Comparison of ENCODE assay signal across 15 mouse cellular contexts in genomic region chr13:101479297-101479652, GRCm38 (mm10).
DNase-seq lines count a peak whose midpoint lies in the region; ATAC-seq and TF ChIP-seq lines count a peak whose summit lies in the region.
"Had no signal": no experiment of that assay in that cellular context is flagged by ENCODE, and none has a peak within 500 bp of the region (broad histone marks: within the 10 kb centered on the region; RNA-seq: fewer than 3 reads in every experiment).

No protein-coding gene starts in this region.

- peak; percentile 21 for DNase-seq in forebrain, embryonic 14.5 days (ENCODE audit: low spot score)
- DNase-seq in brain, embryonic 14.5 days (ENCODE audit: low read depth), result peak; percentile 49
- DNase-seq in cerebellum, adult 9-11 months, result peak; percentile 88
- no peak for DNase-seq in left cerebral cortex, adult 8-10 months (ENCODE audit: low spot score in 2 of 2)
- no peak for DNase-seq in frontal cortex, postnatal 25 days (ENCODE audit: low spot score in 2 of 2)
- DNase-seq: kidney, postnatal 25 days; thymus, postnatal 36 days had no signal

- H3K27me3 ChIP-seq in forebrain, embryonic 14.5 days (replicated peaks; ENCODE audit: control insufficient read depth, insufficient read depth, low read length), result no peaks in the 10 kb centered on the region
- no peaks in the 10 kb centered on the region for H3K27me3 ChIP-seq in forebrain, embryonic 13.5 days
- no peaks in the 10 kb centered on the region for H3K27me3 ChIP-seq in intestine, postnatal 0 days (replicated peaks; ENCODE audit: control insufficient read depth, insufficient read depth, low read length)
- H3K27me3 ChIP-seq in kidney, embryonic 14.5 days (ENCODE audit: control insufficient read depth, insufficient read depth, low read length), result no peaks in the 10 kb centered on the region
- H3K27me3 ChIP-seq: embryonic facial prominence, embryonic 12.5 days; neural tube, embryonic 15.5 days had no signal

- no peak for TF ChIP-seq CTCF in brain, embryonic 14.5 days (IDR thresholded peaks at IDR 0.05; ENCODE audit: borderline replicate concordance, extremely low read depth, insufficient read depth, insufficient read length)
- TF ChIP-seq CTCF in intestine, postnatal 0 days (IDR thresholded peaks at IDR 0.05; ENCODE audit: low read depth), result no peak

- H3K4me1 ChIP-seq in forebrain, embryonic 14.5 days (ENCODE audit: control insufficient read depth, insufficient read depth, low read length), result peaks cover 7% of the 10 kb centered on the region; the same call in 1 of the 2 replicates
- 0 out of 2 replicates have a peak, but pooled peaks cover 5% of the 10 kb centered on the region for H3K4me1 ChIP-seq in forebrain, embryonic 13.5 days
- H3K4me1 ChIP-seq in intestine, postnatal 0 days (replicated peaks; ENCODE audit: control insufficient read depth, insufficient read depth, low read length), result no peaks in the 10 kb centered on the region; the same call in 1 of the 2 replicates
- H3K4me1 ChIP-seq in kidney, embryonic 14.5 days (ENCODE audit: control insufficient read depth, insufficient read depth, low read length), result no peaks in the 10 kb centered on the region
- H3K4me1 ChIP-seq: embryonic facial prominence, embryonic 12.5 days; liver, embryonic 15.5 days; neural tube, embryonic 15.5 days had no signal

- H3K4me2 ChIP-seq in forebrain, embryonic 14.5 days (ENCODE audit: low read length), result no peak overlapping the region
- H3K4me2 ChIP-seq in forebrain, embryonic 13.5 days, result no peak overlapping the region
- H3K4me2 ChIP-seq in intestine, postnatal 0 days (replicated peaks; ENCODE audit: low read depth), result 0 out of 2 replicates have a peak overlapping the region, but pooled peaks have one; percentile 21
- no peak overlapping the region for H3K4me2 ChIP-seq in kidney, embryonic 14.5 days (replicated peaks; ENCODE audit: low read depth, low read length)
- H3K4me2 ChIP-seq: embryonic facial prominence, embryonic 12.5 days; liver, embryonic 15.5 days; midbrain, embryonic 11.5 days; neural tube, embryonic 15.5 days had no signal

- no peak overlapping the region for H3K27ac ChIP-seq in forebrain, embryonic 14.5 days (ENCODE audit: low read depth, low read length)
- H3K27ac ChIP-seq in forebrain, embryonic 13.5 days, result no peak overlapping the region
- H3K27ac ChIP-seq in intestine, postnatal 0 days (ENCODE audit: low read depth, low read length), result no peak overlapping the region
- H3K27ac ChIP-seq in kidney, embryonic 14.5 days (ENCODE audit: low read depth, low read length), result no peak overlapping the region
- H3K27ac ChIP-seq: embryonic facial prominence, embryonic 12.5 days; hindbrain, embryonic 10.5 days; liver, embryonic 15.5 days; neural tube, embryonic 15.5 days had no signal

- ATAC-seq in forebrain, embryonic 14.5 days, result no peak
- no peak for ATAC-seq in forebrain, embryonic 13.5 days
- ATAC-seq in intestine, postnatal 0 days, result no peak
- ATAC-seq in kidney, embryonic 14.5 days (ENCODE audit: low FRiP score, low TSS enrichment), result no peak

- H3K9me3 ChIP-seq in forebrain, embryonic 14.5 days (replicated peaks; ENCODE audit: control insufficient read depth, low read length), result no peaks in the 10 kb centered on the region
- H3K9me3 ChIP-seq in forebrain, embryonic 13.5 days (replicated peaks), result no peaks in the 10 kb centered on the region; the same call in 1 of the 2 replicates
- no peaks in the 10 kb centered on the region for H3K9me3 ChIP-seq in intestine, postnatal 0 days (ENCODE audit: control insufficient read depth)
- no peaks in the 10 kb centered on the region for H3K9me3 ChIP-seq in kidney, embryonic 14.5 days (ENCODE audit: control insufficient read depth, low read length)
- H3K9me3 ChIP-seq: embryonic facial prominence, embryonic 12.5 days; liver, embryonic 15.5 days; neural tube, embryonic 15.5 days had no signal

- no peak overlapping the region for H3K9ac ChIP-seq in forebrain, embryonic 14.5 days (ENCODE audit: low read length)
- H3K9ac ChIP-seq in forebrain, embryonic 13.5 days, result no peak overlapping the region
- no peak overlapping the region for H3K9ac ChIP-seq in intestine, postnatal 0 days (ENCODE audit: low read depth, low read length)
- H3K9ac ChIP-seq in kidney, embryonic 14.5 days (ENCODE audit: low read depth, low read length), result no peak overlapping the region
- H3K9ac ChIP-seq: embryonic facial prominence, embryonic 12.5 days; liver, embryonic 15.5 days; neural tube, embryonic 15.5 days had no signal

- H3K4me3 ChIP-seq in forebrain, embryonic 14.5 days (ENCODE audit: low read depth, low read length), result no peak overlapping the region
- H3K4me3 ChIP-seq in forebrain, embryonic 13.5 days, result no peak overlapping the region
- H3K4me3 ChIP-seq in intestine, postnatal 0 days (ENCODE audit: low read depth, low read length), result no peak overlapping the region
- no peak overlapping the region for H3K4me3 ChIP-seq in kidney, embryonic 14.5 days (ENCODE audit: low read length)
- H3K4me3 ChIP-seq: embryonic facial prominence, embryonic 12.5 days; hindbrain, embryonic 10.5 days; liver, embryonic 15.5 days; neural tube, embryonic 15.5 days had no signal

- no peak for TF ChIP-seq POLR2A in brain, embryonic 14.5 days (IDR thresholded peaks at IDR 0.05; ENCODE audit: borderline replicate concordance, extremely low read depth, insufficient read depth, insufficient read length, poor library complexity, severe bottlenecking)

- H3K36me3 ChIP-seq in forebrain, embryonic 14.5 days (ENCODE audit: control insufficient read depth, insufficient read depth, low read length), result no peaks in the 10 kb centered on the region
- no peaks in the 10 kb centered on the region for H3K36me3 ChIP-seq in forebrain, embryonic 13.5 days (ENCODE audit: poor library complexity, severe bottlenecking)
- H3K36me3 ChIP-seq in intestine, postnatal 0 days (ENCODE audit: control insufficient read depth, insufficient read depth), result no peaks in the 10 kb centered on the region
- no peaks in the 10 kb centered on the region for H3K36me3 ChIP-seq in kidney, embryonic 14.5 days (ENCODE audit: control insufficient read depth, insufficient read depth, low read length)
- H3K36me3 ChIP-seq: embryonic facial prominence, embryonic 12.5 days; hindbrain, embryonic 10.5 days; liver, embryonic 15.5 days; neural tube, embryonic 15.5 days had no signal

- 64% methylated on average over 2 of the region's 2 CpGs for WGBS in forebrain, embryonic 14.5 days
- WGBS in forebrain, embryonic 13.5 days, result 68% methylated on average over 2 of the region's 2 CpGs
- WGBS in intestine, postnatal 0 days, result 73% methylated on average over 2 of the region's 2 CpGs
- WGBS in kidney, embryonic 14.5 days, result 92% methylated on average over 2 of the region's 2 CpGs

Comparison
In these comparisons a context has a peak if more than half of its experiments do, and no peak if none do; other contexts are left out.
1. DNase-seq: peak in forebrain, embryonic 14.5 days (single experiment), brain, embryonic 14.5 days (single experiment) and cerebellum, adult 9-11 months (single experiment); none in left cerebral cortex, adult 8-10 months (0 of 2) and frontal cortex, postnatal 25 days (0 of 2).